Mouse (Mus musculus): ENCODE results near the gene Lurap1. TPM values are rescaled to one million over a fixed set of nuclear protein-coding genes. Genes with fewer than 3 reads are reported as not detected.

Gene Lurap1
- 0.49 and 0.95 TPM in 2 replicates for total RNA-seq (2012; rRNA removed)

DNA sequence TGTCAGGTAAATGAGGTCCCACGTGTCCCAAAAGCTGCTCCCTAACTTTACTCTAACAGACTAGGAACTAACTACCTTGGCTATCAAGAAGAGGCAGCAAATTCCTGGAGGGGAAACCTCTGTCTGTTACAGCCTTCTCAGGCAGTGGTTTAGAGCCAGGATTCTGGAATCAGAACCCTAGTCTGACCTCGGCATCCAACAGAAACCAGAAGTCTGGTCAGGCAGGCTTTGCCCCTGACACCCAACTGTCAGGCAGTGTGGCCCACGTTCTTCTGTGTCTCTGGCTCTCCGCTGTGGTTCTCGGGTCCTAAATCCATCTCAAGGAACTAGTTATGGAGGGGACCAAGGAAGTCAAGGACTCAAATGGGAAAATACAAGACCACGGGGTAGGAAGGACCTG is at the start of gene Lurap1:
Gene Lurap1, minus strand, starts transcription at position 101 of the 400 bp plus-strand sequence.
- Histone ChIP-seq H3K9ac (ENCODE audit: insufficient read depth, low read depth, low read length, poor library complexity, severe bottlenecking) (peak within 1 kb of the TSS; percentile 96), H3K36me3 (ENCODE audit: control insufficient read depth, insufficient read depth, low read length, poor library complexity, severe bottlenecking) (peaks cover 42% of the 10 kb centered on the region), H3K9me3 (ENCODE audit: control insufficient read depth, insufficient read depth, low read depth, low read length) (no peaks in the 10 kb centered on the region), H3K4me3 (ENCODE audit: insufficient read depth in 1 of 2, low read depth in 1 of 2, low read length in 2 of 2, poor library complexity in 1 of 2, severe bottlenecking in 1 of 2) (peak within 1 kb of the TSS; percentile 91 to 98), H3K27ac (ENCODE audit: insufficient read depth, low read depth, low read length, poor library complexity, severe bottlenecking) (peak within 1 kb of the TSS; percentile 68), H3K4me1 (ENCODE audit: control insufficient read depth in 2 of 2, insufficient read depth in 2 of 2, low read length in 2 of 2, poor library complexity in 1 of 2) (peaks cover 0 to 10% of the 10 kb centered on the region in 2 experiments; a peak in 1 of 4 replicates)
- DNase-seq (ENCODE audit: low read depth, low spot score) = no peak
- no peak for TF ChIP-seq CHD2 (IDR thresholded peaks at IDR 0.05; ENCODE audit: low read depth, low read length)
- no peak for TF ChIP-seq ZC3H11A (IDR thresholded peaks at IDR 0.05; ENCODE audit: borderline replicate concordance, low read depth, low read length)
- no peak for TF ChIP-seq MAFK (IDR thresholded peaks at IDR 0.05; ENCODE audit: insufficient read depth, low read depth, low read length)
- no peak for TF ChIP-seq HCFC1 (IDR thresholded peaks at IDR 0.05; ENCODE audit: borderline replicate concordance, insufficient read depth, low read length)
- TF ChIP-seq ZNF384 (IDR thresholded peaks at IDR 0.05; ENCODE audit: low read depth, low read length) = no peak
- in situ Hi-C loops (cut with MboI; ENCODE audit: low sequenced_read_pairs in 2 of 2, unreplicated experiment in 2 of 2) = no loop called here

DNA sequence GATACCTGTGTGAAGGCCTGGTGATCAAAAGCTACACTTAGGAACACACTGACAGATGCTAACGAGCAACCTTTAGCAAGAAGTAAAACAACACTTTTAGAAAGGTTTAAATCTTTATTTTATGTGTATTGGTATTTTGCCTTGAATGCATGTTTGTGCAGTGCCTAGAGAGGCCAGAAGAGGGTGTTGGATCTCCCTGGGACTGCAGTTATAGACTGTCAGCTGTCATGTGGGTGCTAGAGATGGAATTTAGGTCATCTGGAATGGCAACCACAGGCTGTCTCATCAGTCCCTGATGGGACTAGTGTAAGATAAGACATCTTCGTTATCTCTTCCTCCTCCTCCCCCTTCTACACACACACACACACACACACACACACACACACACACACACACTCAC is 47.3 kb upstream of the Lurap1 start:
- TF ChIP-seq CHD2 (IDR thresholded peaks at IDR 0.05; ENCODE audit: low read depth, low read length) (no peak), MAFK (IDR thresholded peaks at IDR 0.05; ENCODE audit: insufficient read depth, low read depth, low read length) (no peak), HCFC1 (IDR thresholded peaks at IDR 0.05; ENCODE audit: borderline replicate concordance, insufficient read depth, low read length) (no peak), ZNF384 (IDR thresholded peaks at IDR 0.05; ENCODE audit: low read depth, low read length) (no peak), ZC3H11A (IDR thresholded peaks at IDR 0.05; ENCODE audit: borderline replicate concordance, low read depth, low read length) (no peak)
- Histone ChIP-seq H3K36me3 (ENCODE audit: control insufficient read depth, insufficient read depth, low read length, poor library complexity, severe bottlenecking) (no peaks in the 10 kb centered on the region), H3K9ac (ENCODE audit: insufficient read depth, low read depth, low read length, poor library complexity, severe bottlenecking) (no peak overlapping the region), H3K4me1 (ENCODE audit: control insufficient read depth in 2 of 2, insufficient read depth in 2 of 2, low read length in 2 of 2, poor library complexity in 1 of 2) (no peaks in the 10 kb centered on the region), H3K27ac (ENCODE audit: insufficient read depth, low read depth, low read length, poor library complexity, severe bottlenecking) (no peak overlapping the region), H3K4me3 (ENCODE audit: insufficient read depth in 1 of 2, low read depth in 1 of 2, low read length in 2 of 2, poor library complexity in 1 of 2, severe bottlenecking in 1 of 2) (no peak overlapping the region), H3K9me3 (ENCODE audit: control insufficient read depth, insufficient read depth, low read depth, low read length) (no peaks in the 10 kb centered on the region)
- in situ Hi-C loops (cut with MboI; ENCODE audit: low sequenced_read_pairs in 2 of 2, unreplicated experiment in 2 of 2) = no loop called here
- no peak for DNase-seq (ENCODE audit: low read depth, low spot score)

DNA sequence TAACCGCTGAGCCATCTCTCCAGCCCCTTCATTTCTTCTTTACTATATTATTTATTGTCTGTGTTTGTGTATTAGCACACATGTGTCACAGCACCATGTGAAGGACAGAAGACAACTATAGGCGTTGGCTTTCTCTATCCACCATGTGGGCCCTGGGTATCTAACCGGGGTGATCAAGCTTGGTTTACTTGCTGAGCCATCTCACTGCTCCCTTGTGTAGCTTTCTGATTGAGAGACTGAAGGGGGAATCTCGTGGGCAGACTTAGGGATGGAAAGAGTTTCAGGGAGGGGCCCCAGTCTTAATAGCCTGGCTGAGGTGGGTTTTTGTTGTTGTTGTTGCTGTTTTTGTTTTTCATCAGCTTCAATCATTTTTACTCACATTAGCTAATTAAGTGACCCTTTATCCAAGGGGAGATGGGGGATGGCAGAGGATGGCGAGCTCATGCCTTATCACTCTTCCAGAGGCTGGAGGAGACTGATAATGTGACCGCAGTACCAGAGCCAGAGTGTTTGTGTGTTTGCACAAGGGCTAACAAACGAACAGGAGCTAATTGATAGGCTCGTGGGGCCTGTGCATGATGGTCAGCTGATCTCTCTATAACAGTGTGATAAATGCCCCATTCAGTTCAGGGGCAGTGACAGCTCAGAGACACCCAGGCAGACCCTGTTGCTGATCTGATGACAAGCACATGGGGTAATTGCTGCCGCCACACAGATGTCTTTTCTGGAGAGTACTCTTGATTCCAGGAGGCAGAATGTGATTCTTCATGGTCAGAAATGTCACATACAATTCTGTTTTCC is 42.6 kb upstream of the Lurap1 start:
- no peaks in the 10 kb centered on the region for H3K9me3 ChIP-seq (ENCODE audit: control insufficient read depth, insufficient read depth, low read depth, low read length)
- in situ Hi-C loops (cut with MboI; ENCODE audit: low sequenced_read_pairs in 2 of 2, unreplicated experiment in 2 of 2) = no loop called here

DNA sequence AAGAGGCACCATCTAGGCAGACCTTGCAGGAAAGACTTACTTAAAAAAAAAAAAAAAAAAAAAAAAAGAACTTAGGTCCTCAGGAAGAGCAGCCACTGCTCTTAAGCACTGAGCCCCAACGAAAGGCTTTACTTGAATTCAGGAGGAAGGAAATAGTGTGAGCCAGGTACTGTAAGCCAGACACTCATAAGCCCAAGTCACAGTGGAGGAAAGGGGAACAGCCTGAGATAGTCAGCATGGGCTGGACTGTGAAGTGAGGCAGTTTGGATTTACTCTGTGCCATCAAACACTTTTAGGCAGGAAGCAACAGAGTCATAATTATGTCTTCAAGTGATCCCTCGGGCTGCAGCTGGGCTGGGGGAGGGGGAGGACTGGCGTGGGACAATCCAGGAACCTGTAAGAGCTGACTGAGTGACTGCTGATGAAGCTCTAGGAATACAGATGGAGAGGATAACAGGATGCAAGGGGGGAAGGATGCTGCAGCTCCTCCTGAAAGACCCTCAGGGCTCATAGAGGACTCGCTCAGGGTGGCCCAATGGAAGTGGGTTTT is 41.2 kb upstream of the Lurap1 start:
- Histone ChIP-seq H3K36me3 (ENCODE audit: control insufficient read depth, insufficient read depth, low read length, poor library complexity, severe bottlenecking) (no peaks in the 10 kb centered on the region), H3K9me3 (ENCODE audit: control insufficient read depth, insufficient read depth, low read depth, low read length) (no peaks in the 10 kb centered on the region), H3K27ac (ENCODE audit: insufficient read depth, low read depth, low read length, poor library complexity, severe bottlenecking) (no peak overlapping the region), H3K4me3 (ENCODE audit: insufficient read depth in 1 of 2, low read depth in 1 of 2, low read length in 2 of 2, poor library complexity in 1 of 2, severe bottlenecking in 1 of 2) (no peak overlapping the region), H3K4me1 (ENCODE audit: control insufficient read depth in 2 of 2, insufficient read depth in 2 of 2, low read length in 2 of 2, poor library complexity in 1 of 2) (no peaks in the 10 kb centered on the region), H3K9ac (ENCODE audit: insufficient read depth, low read depth, low read length, poor library complexity, severe bottlenecking) (no peak overlapping the region)
- in situ Hi-C loops (cut with MboI; ENCODE audit: low sequenced_read_pairs in 2 of 2, unreplicated experiment in 2 of 2) = no loop called here
- no peak for TF ChIP-seq HCFC1 (IDR thresholded peaks at IDR 0.05; ENCODE audit: borderline replicate concordance, insufficient read depth, low read length)
- TF ChIP-seq MAFK (IDR thresholded peaks at IDR 0.05; ENCODE audit: insufficient read depth, low read depth, low read length) = no peak
- TF ChIP-seq ZNF384 (IDR thresholded peaks at IDR 0.05; ENCODE audit: low read depth, low read length) = no peak
- no peak for TF ChIP-seq CHD2 (IDR thresholded peaks at IDR 0.05; ENCODE audit: low read depth, low read length)
- no peak for TF ChIP-seq ZC3H11A (IDR thresholded peaks at IDR 0.05; ENCODE audit: borderline replicate concordance, low read depth, low read length)
- no peak for DNase-seq (ENCODE audit: low read depth, low spot score)

More for the DNA sequence above, 42.6 kb upstream of the Lurap1 start:
- TF ChIP-seq CHD2 (IDR thresholded peaks at IDR 0.05; ENCODE audit: low read depth, low read length) (no peak), ZC3H11A (IDR thresholded peaks at IDR 0.05; ENCODE audit: borderline replicate concordance, low read depth, low read length) (no peak), ZNF384 (IDR thresholded peaks at IDR 0.05; ENCODE audit: low read depth, low read length) (no peak), MAFK (IDR thresholded peaks at IDR 0.05; ENCODE audit: insufficient read depth, low read depth, low read length) (no peak), HCFC1 (IDR thresholded peaks at IDR 0.05; ENCODE audit: borderline replicate concordance, insufficient read depth, low read length) (no peak)
- H3K9ac ChIP-seq (ENCODE audit: insufficient read depth, low read depth, low read length, poor library complexity, severe bottlenecking) = no peak overlapping the region
- DNase-seq (ENCODE audit: low read depth, low spot score) = no peak
- no peaks in the 10 kb centered on the region for H3K4me1 ChIP-seq (ENCODE audit: control insufficient read depth in 2 of 2, insufficient read depth in 2 of 2, low read length in 2 of 2, poor library complexity in 1 of 2)
- no peaks in the 10 kb centered on the region for H3K36me3 ChIP-seq (ENCODE audit: control insufficient read depth, insufficient read depth, low read length, poor library complexity, severe bottlenecking)
- H3K4me3 ChIP-seq (ENCODE audit: insufficient read depth in 1 of 2, low read depth in 1 of 2, low read length in 2 of 2, poor library complexity in 1 of 2, severe bottlenecking in 1 of 2) = no peak overlapping the region
- H3K27ac ChIP-seq (ENCODE audit: insufficient read depth, low read depth, low read length, poor library complexity, severe bottlenecking) = no peak overlapping the region
